8 mouse cellular contexts compared by ENCODE assay signal in the genomic region with DNA sequence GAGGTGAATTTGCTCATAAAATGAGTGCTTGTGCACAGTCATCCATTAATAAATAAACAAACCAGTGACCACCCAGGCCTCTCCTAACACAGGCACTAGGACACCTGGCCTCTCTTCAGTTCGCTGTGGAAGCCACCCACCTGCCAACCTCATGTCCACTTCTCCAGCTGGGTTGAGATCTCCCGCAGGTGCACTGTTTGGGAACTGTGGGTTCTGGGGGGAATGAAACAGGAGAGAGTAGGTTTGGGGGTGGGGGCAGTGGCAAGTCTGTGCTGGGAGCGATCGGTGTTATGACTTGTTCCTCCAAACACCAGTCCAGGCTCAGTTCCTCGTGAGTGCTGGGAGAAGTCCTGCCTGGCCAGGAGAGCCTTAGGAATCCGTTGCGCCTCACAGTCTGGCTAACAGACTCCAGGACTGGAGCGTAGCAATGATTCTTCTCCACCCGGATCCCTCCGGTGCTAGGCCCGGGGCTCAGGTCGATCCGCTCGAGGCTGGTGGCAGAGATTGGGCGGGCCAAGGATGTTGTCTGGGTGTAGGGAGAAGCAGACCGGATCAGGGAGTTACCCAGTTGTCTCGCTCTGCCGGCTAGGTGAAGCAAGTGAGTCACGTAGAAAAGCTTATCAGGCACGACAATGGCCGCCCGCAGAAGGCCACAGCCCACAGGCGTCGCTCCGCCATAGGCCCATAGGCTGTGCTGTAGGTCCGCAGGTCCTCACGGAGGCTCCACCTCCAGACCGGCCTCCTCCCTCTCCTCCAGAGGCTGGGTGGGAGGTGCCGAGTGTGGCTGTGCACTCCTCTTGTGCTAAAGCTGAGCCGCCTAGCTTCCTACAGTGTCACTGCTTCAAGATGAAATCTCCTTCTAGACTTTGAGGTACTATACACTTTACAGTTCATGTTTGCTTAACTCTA. TPM values are rescaled to one million over a fixed set of nuclear protein-coding genes. Genes with fewer than 3 reads are reported as not detected.
DNase-seq lines count a peak whose midpoint lies in the region; ATAC-seq and TF ChIP-seq lines count a peak whose summit lies in the region.

Gene Fam3a (minus strand): TSS at position 738 of the 909 bp plus-strand sequence.
Gene Ikbkg (plus strand): TSS at position 756 of the 909 bp plus-strand sequence.

- H3K27ac ChIP-seq in heart, embryonic 11.5 days (ENCODE audit: low read depth, low read length) = peak within 1 kb of the TSS; percentile 90
- H3K27ac ChIP-seq in kidney, postnatal 0 days = peak within 1 kb of the TSS; percentile 93
- peak within 1 kb of the TSS; percentile 89 for H3K27ac ChIP-seq in liver, embryonic 12.5 days
- peak within 1 kb of the TSS; percentile 90 for H3K27ac ChIP-seq in stomach, embryonic 15.5 days

- peak; percentile 53; the same call in 1 of the 2 replicates for TF ChIP-seq POLR2A in brain, embryonic 14.5 days (IDR thresholded peaks at IDR 0.05; ENCODE audit: borderline replicate concordance, extremely low read depth, insufficient read depth, insufficient read length, poor library complexity, severe bottlenecking)

- peaks cover 8% of the 10 kb centered on the region for H3K9me3 ChIP-seq in erythroblast, embryonic 14.5 days (ENCODE audit: control insufficient read depth, low read length)
- H3K9me3 ChIP-seq in heart, embryonic 11.5 days (replicated peaks; ENCODE audit: control insufficient read depth, low read length) = no peaks in the 10 kb centered on the region
- no peaks in the 10 kb centered on the region for H3K9me3 ChIP-seq in kidney, postnatal 0 days (replicated peaks; ENCODE audit: low read length)
- H3K9me3 ChIP-seq in liver, embryonic 12.5 days (replicated peaks) = no peaks in the 10 kb centered on the region
- H3K9me3 ChIP-seq in stomach, embryonic 15.5 days = no peaks in the 10 kb centered on the region

- peak; percentile 95 for DNase-seq in brain, embryonic 14.5 days (ENCODE audit: low read depth)
- peak; percentile 94 for DNase-seq in kidney, postnatal 0 days (ENCODE audit: low spot score)
- DNase-seq in natural killer cell, adult 2 months (ENCODE audit: low spot score in 2 of 2) = peak; percentile 82 to 91

- H3ac ChIP-seq in C2C12 (ENCODE audit: control insufficient read depth, insufficient read length, low read depth) = peak within 1 kb of the TSS; percentile 77

- no peaks in the 10 kb centered on the region for H3K36me3 ChIP-seq in C2C12 (ENCODE audit: control insufficient read depth, insufficient read depth)
- peaks cover 3% of the 10 kb centered on the region for H3K36me3 ChIP-seq in erythroblast, embryonic 14.5 days (ENCODE audit: control insufficient read depth)
- H3K36me3 ChIP-seq in heart, embryonic 11.5 days (ENCODE audit: control insufficient read depth, insufficient read depth, low read length) = no peaks in the 10 kb centered on the region
- no peaks in the 10 kb centered on the region for H3K36me3 ChIP-seq in kidney, postnatal 0 days (ENCODE audit: insufficient read depth, low read length)
- no peaks in the 10 kb centered on the region for H3K36me3 ChIP-seq in liver, embryonic 12.5 days
- no peaks in the 10 kb centered on the region for H3K36me3 ChIP-seq in stomach, embryonic 15.5 days

- peak within 1 kb of the TSS; percentile 73 for H3K4me2 ChIP-seq in heart, embryonic 11.5 days
- H3K4me2 ChIP-seq in kidney, postnatal 0 days (ENCODE audit: low read length) = peak within 1 kb of the TSS; percentile 57
- peak within 1 kb of the TSS; percentile 75 for H3K4me2 ChIP-seq in liver, embryonic 12.5 days
- peak within 1 kb of the TSS; percentile 57 for H3K4me2 ChIP-seq in stomach, embryonic 15.5 days

- peak; percentile 99 for ATAC-seq in heart, embryonic 11.5 days (replicated peaks; ENCODE audit: insufficient number of reproducible peaks, low FRiP score, low TSS enrichment)
- peak; percentile 100 for ATAC-seq in kidney, postnatal 0 days (replicated peaks; ENCODE audit: low FRiP score, low read depth)
- ATAC-seq in liver, embryonic 12.5 days = peak; percentile 100
- peak; percentile 100 for ATAC-seq in stomach, embryonic 15.5 days (ENCODE audit: insufficient read depth, low FRiP score, low read depth)

- WGBS in heart, embryonic 11.5 days (ENCODE audit: insufficient replicate concordance) = 14% methylated on average over 30 of the region's 30 CpGs
- WGBS in kidney, postnatal 0 days = 25% methylated on average over 30 of the region's 30 CpGs
- 12% methylated on average over 27 of the region's 30 CpGs for WGBS in liver, embryonic 12.5 days (ENCODE audit: insufficient replicate concordance)
- 21% methylated on average over 30 of the region's 30 CpGs for WGBS in stomach, embryonic 15.5 days

- peaks cover 35% of the 10 kb centered on the region for H3K4me1 ChIP-seq in erythroblast, embryonic 14.5 days (ENCODE audit: control insufficient read depth)
- H3K4me1 ChIP-seq in heart, embryonic 11.5 days (ENCODE audit: control insufficient read depth, insufficient read depth, low read length) = no peaks in the 10 kb centered on the region
- H3K4me1 ChIP-seq in kidney, postnatal 0 days (replicated peaks; ENCODE audit: insufficient read depth, low read length) = no peaks in the 10 kb centered on the region
- H3K4me1 ChIP-seq in liver, embryonic 12.5 days = peaks cover 21% of the 10 kb centered on the region
- no peaks in the 10 kb centered on the region for H3K4me1 ChIP-seq in stomach, embryonic 15.5 days

- peak within 1 kb of the TSS; percentile 44 for H3K4me3 ChIP-seq in C2C12 (ENCODE audit: insufficient read depth, poor library complexity, severe bottlenecking)
- peak within 1 kb of the TSS; percentile 79 for H3K4me3 ChIP-seq in erythroblast, embryonic 14.5 days (replicated peaks)
- H3K4me3 ChIP-seq in heart, embryonic 11.5 days (ENCODE audit: low read depth, low read length) = peak within 1 kb of the TSS; percentile 45
- peak within 1 kb of the TSS; percentile 51 for H3K4me3 ChIP-seq in kidney, postnatal 0 days (replicated peaks; ENCODE audit: low read depth, low read length)
- H3K4me3 ChIP-seq in liver, embryonic 12.5 days = peak within 1 kb of the TSS; percentile 60
- peak within 1 kb of the TSS; percentile 51 for H3K4me3 ChIP-seq in stomach, embryonic 15.5 days (replicated peaks)

- no peaks in the 10 kb centered on the region for H3K79me3 ChIP-seq in C2C12 (ENCODE audit: low read depth)

- no peak for TF ChIP-seq CTCF in C2C12 (IDR thresholded peaks at IDR 0.05; ENCODE audit: control insufficient read depth, insufficient read depth, insufficient read length)
- peak; percentile 35; the same call in 1 of the 2 replicates for TF ChIP-seq CTCF in brain, embryonic 14.5 days (IDR thresholded peaks at IDR 0.05; ENCODE audit: borderline replicate concordance, extremely low read depth, insufficient read depth, insufficient read length)
- TF ChIP-seq CTCF in kidney, postnatal 0 days (IDR thresholded peaks at IDR 0.05; ENCODE audit: low read depth) = peak; percentile 71

- peak within 1 kb of the TSS; percentile 70 for H3K9ac ChIP-seq in heart, embryonic 11.5 days (ENCODE audit: low read depth, low read length)
- peak within 1 kb of the TSS; percentile 74 for H3K9ac ChIP-seq in kidney, postnatal 0 days (ENCODE audit: low read depth, low read length)
- peak within 1 kb of the TSS; percentile 76 for H3K9ac ChIP-seq in liver, embryonic 12.5 days
- H3K9ac ChIP-seq in stomach, embryonic 15.5 days = peak within 1 kb of the TSS; percentile 35

- H3K79me2 ChIP-seq in C2C12 (ENCODE audit: control insufficient read depth, insufficient read depth) = no peaks in the 10 kb centered on the region

- H3K27me3 ChIP-seq in C2C12 (ENCODE audit: control insufficient read depth, insufficient read depth, insufficient read length) = no peaks in the 10 kb centered on the region
- no peaks in the 10 kb centered on the region; the same call in 1 of the 2 replicates for H3K27me3 ChIP-seq in erythroblast, embryonic 14.5 days (ENCODE audit: control insufficient read depth)
- H3K27me3 ChIP-seq in heart, embryonic 11.5 days (ENCODE audit: control insufficient read depth, insufficient read depth, low read length) = no peaks in the 10 kb centered on the region
- no peaks in the 10 kb centered on the region for H3K27me3 ChIP-seq in kidney, postnatal 0 days (ENCODE audit: insufficient read depth, low read length)
- no peaks in the 10 kb centered on the region for H3K27me3 ChIP-seq in liver, embryonic 12.5 days (replicated peaks)
- H3K27me3 ChIP-seq in stomach, embryonic 15.5 days (replicated peaks) = no peaks in the 10 kb centered on the region

TF ChIP-seq in C2C12, 6 proteins besides CTCF, POLR2A, EP300 and RAD21:
- TF ChIP-seq MAX (IDR thresholded peaks at IDR 0.05) (peak; percentile 33), MYOG (IDR thresholded peaks at IDR 0.05; ENCODE audit: control insufficient read depth, extremely low read depth, insufficient read length) (no peak)

RNA-seq across cellular contexts. Expression of gene Fam3a, which starts in this region (rescaled TPM):
- polyA plus RNA-seq in C2C12 (2012; fragmentation: generic; extraction: Trizol) = 11.5 TPM
- polyA plus RNA-seq in brain, embryonic 14.5 days (2012; rRNA removed) = 35.3 and 47.8 TPM in 2 replicates
- 0.35 and 0.84 TPM in 2 replicates for polyA plus RNA-seq in erythroblast, embryonic 14.5 days (2012)
- polyA plus RNA-seq in heart, embryonic 11.5 days (2014; fragmentation: Nextera tagmentation; extraction: Ambion mirVana) = 21.8 and 23.8 TPM in 2 replicates
- polyA plus RNA-seq in kidney, postnatal 0 days (2015; fragmentation: Nextera tagmentation; extraction: Ambion mirVana) = 37.0 and 37.1 TPM in 2 replicates
- polyA plus RNA-seq in liver, embryonic 12.5 days (2016; fragmentation: Nextera tagmentation; extraction: Ambion mirVana) = 10.7 and 12.4 TPM in 2 replicates
- 36.0 and 36.1 TPM in 2 replicates for polyA plus RNA-seq in stomach, embryonic 15.5 days (2015; fragmentation: Nextera tagmentation; extraction: Ambion mirVana)

RNA-seq across cellular contexts. Expression of gene Ikbkg, which starts in this region (rescaled TPM):
- polyA plus RNA-seq in C2C12 (2012; fragmentation: generic; extraction: Trizol) = 37.1 TPM
- 15.1 and 16.0 TPM in 2 replicates for polyA plus RNA-seq in brain, embryonic 14.5 days (2012; rRNA removed)
- 1.5 and 2.3 TPM in 2 replicates for polyA plus RNA-seq in erythroblast, embryonic 14.5 days (2012)
- 19.4 and 23.2 TPM in 2 replicates for polyA plus RNA-seq in heart, embryonic 11.5 days (2014; fragmentation: Nextera tagmentation; extraction: Ambion mirVana)
- 17.1 and 18.1 TPM in 2 replicates for polyA plus RNA-seq in kidney, postnatal 0 days (2015; fragmentation: Nextera tagmentation; extraction: Ambion mirVana)
- polyA plus RNA-seq in liver, embryonic 12.5 days (2016; fragmentation: Nextera tagmentation; extraction: Ambion mirVana) = 21.6 and 22.4 TPM in 2 replicates
- 19.9 and 20.1 TPM in 2 replicates for polyA plus RNA-seq in stomach, embryonic 15.5 days (2015; fragmentation: Nextera tagmentation; extraction: Ambion mirVana)

Comparison
In these comparisons a context has a peak if more than half of its experiments do, and no peak if none do; other contexts are left out.
1. Peak in every context shown above with its lines: DNase-seq, ATAC-seq, H3K4me3 ChIP-seq and H3K27ac ChIP-seq.